Mouse (Mus musculus) urinary bladder, adult 18-20 months (tissue): ENCODE measurements at regions not wholly inside any gene's neighbourhood (a gene's known extent, or its start where the extent isn't known, plus 50 kb on each side); places are given as distances from the start of the nearest gene placed in this dataset.
A peak's percentile ranks its signal among the peaks of the same experiment; 100 is the strongest.
"Not testable (repeated sequence)": the region's sequence is repeated elsewhere in the genome, so short reads cannot be mapped to it uniquely, and the experiment has no call there.

Source experiments
- DNase-seq, 2 experiments: peaks; one replicate each; pipeline ENCODE4 v3.0.0; 2022; ENCODE audit warnings: low spot score in 2 of 2, mixed read lengths in 2 of 2

- no peak for DNase-seq
Observed at GRCm38 (mm10) chr4:89621260-89621659, 58.0 kb upstream of the Dmrta1 start.

GRCm38 (mm10) chr4:89604721-89605120 lies 74.5 kb upstream of the Dmrta1 start:
- no peak for DNase-seq

GRCm38 (mm10) chr4:89575529-89575928 lies 103.7 kb upstream of the Dmrta1 start:
- peak in 1 of 2 experiments; percentile 8 for DNase-seq

- DNase-seq, result no peak
Observed at GRCm38 (mm10) chr4:89554711-89555466, 124.3 kb upstream of the Dmrta1 start.

GRCm38 (mm10) chr4:89552556-89552955 lies 126.7 kb upstream of the Dmrta1 start:
- DNase-seq, result no peak

- no peak for DNase-seq
Observed at GRCm38 (mm10) chr4:89550515-89550914, 128.7 kb upstream of the Dmrta1 start.

- peak in 1 of 2 experiments; percentile 11 for DNase-seq
Observed at GRCm38 (mm10) chr4:89532462-89532861, 146.8 kb upstream of the Dmrta1 start.

GRCm38 (mm10) chr4:89530050-89530911 lies 149.0 kb upstream of the Dmrta1 start:
- no peak for DNase-seq

GRCm38 (mm10) chr4:89527966-89528365 lies 151.3 kb upstream of the Dmrta1 start:
- no peak for DNase-seq

- DNase-seq, result no peak
Observed at GRCm38 (mm10) chr4:89527326-89527725, 151.9 kb upstream of the Dmrta1 start.

GRCm38 (mm10) chr4:89525525-89525924 lies 153.7 kb upstream of the Dmrta1 start:
- not testable (repeated sequence) for DNase-seq

- DNase-seq, result peak; percentile 15 to 49
Observed at GRCm38 (mm10) chr4:89524260-89525200, 154.7 kb upstream of the Dmrta1 start.

GRCm38 (mm10) chr4:89523423-89524259 lies 155.6 kb upstream of the Dmrta1 start:
- peak in 1 of 2 experiments; percentile 25 for DNase-seq

GRCm38 (mm10) chr4:89518027-89518426 lies 161.2 kb upstream of the Dmrta1 start:
- DNase-seq, result no peak

GRCm38 (mm10) chr4:89515823-89516411 lies 163.3 kb upstream of the Dmrta1 start:
- DNase-seq, result no peak

- no peak for DNase-seq
Observed at GRCm38 (mm10) chr4:89514981-89515380, 164.3 kb upstream of the Dmrta1 start.

- DNase-seq, result no peak
Observed at GRCm38 (mm10) chr4:89510593-89510992, 168.6 kb upstream of the Dmrta1 start.

- no peak for DNase-seq
Observed at GRCm38 (mm10) chr4:89509655-89510391, 169.4 kb upstream of the Dmrta1 start.

- DNase-seq, result no peak
Observed at GRCm38 (mm10) chr4:89508103-89508763, 171.0 kb upstream of the Dmrta1 start.
